13 mouse cellular contexts compared by ENCODE assay signal in genomic region chr11:55069023-55069422, GRCm38 (mm10). TPM values are rescaled to one million over a fixed set of nuclear protein-coding genes. Genes with fewer than 3 reads are reported as not detected.
DNase-seq lines count a peak whose midpoint lies in the region; ATAC-seq and TF ChIP-seq lines count a peak whose summit lies in the region.
"Had no signal": no experiment of that assay in that cellular context is flagged by ENCODE, and none has a peak within 500 bp of the region (broad histone marks: within the 10 kb centered on the region; RNA-seq: fewer than 3 reads in every experiment).

No protein-coding gene starts in this region.

- intact Hi-C loops in heart, adult 2 months (cut with DNase I) = no loop called here
- intact Hi-C loops in left cerebral cortex, postnatal 25 days (cut with DNase I) = no loop called here

- DNase-seq in heart, adult 2 months = peak in 1 of 2 experiments; percentile 29
- DNase-seq in heart, adult 11 months = no peak
- no peak for DNase-seq in stomach, postnatal 0 days (ENCODE audit: low spot score)
- no peak for DNase-seq in testis, postnatal 10 days (ENCODE audit: low spot score)
- DNase-seq in left cerebral cortex, postnatal 25 days (ENCODE audit: low spot score in 2 of 2) = no peak
- DNase-seq in ovary, adult 18-20 months (ENCODE audit: low spot score) = no peak
- DNase-seq: gastrocnemius, postnatal 10 days; liver, embryonic 13.5 days had no signal

- no peak overlapping the region for H3K4me2 ChIP-seq in stomach, embryonic 16.5 days (ENCODE audit: low read depth, low read length)
- H3K4me2 ChIP-seq in stomach, postnatal 0 days (replicated peaks; ENCODE audit: low read depth) = no peak overlapping the region
- H3K4me2 ChIP-seq in heart, embryonic 13.5 days = no peak overlapping the region
- H3K4me2 ChIP-seq: embryonic facial prominence, embryonic 13.5 days; intestine, embryonic 15.5 days; liver, embryonic 13.5 days had no signal

- no peaks in the 10 kb centered on the region for H3K4me1 ChIP-seq in heart, adult 2 months (ENCODE audit: control insufficient read depth, insufficient read depth, low read length)
- no peaks in the 10 kb centered on the region for H3K4me1 ChIP-seq in stomach, embryonic 16.5 days (ENCODE audit: control insufficient read depth, insufficient read depth, low read length)
- no peaks in the 10 kb centered on the region for H3K4me1 ChIP-seq in stomach, postnatal 0 days (replicated peaks; ENCODE audit: control insufficient read depth, insufficient read depth)
- peaks cover 26% of the 10 kb centered on the region for H3K4me1 ChIP-seq in heart, embryonic 13.5 days
- H3K4me1 ChIP-seq: embryonic facial prominence, embryonic 13.5 days; liver, embryonic 13.5 days had no signal

- no peak overlapping the region for H3K4me3 ChIP-seq in heart, adult 2 months
- no peak overlapping the region for H3K4me3 ChIP-seq in stomach, embryonic 16.5 days (replicated peaks; ENCODE audit: low read length)
- H3K4me3 ChIP-seq in stomach, postnatal 0 days (ENCODE audit: low read depth, low read length) = no peak overlapping the region
- no peak overlapping the region for H3K4me3 ChIP-seq in heart, embryonic 13.5 days
- H3K4me3 ChIP-seq: embryonic facial prominence, embryonic 13.5 days; intestine, embryonic 15.5 days; liver, embryonic 13.5 days had no signal

- H3K9me3 ChIP-seq in stomach, embryonic 16.5 days (replicated peaks; ENCODE audit: control insufficient read depth, low read length) = no peaks in the 10 kb centered on the region
- H3K9me3 ChIP-seq in stomach, postnatal 0 days (ENCODE audit: control insufficient read depth, low read length) = no peaks in the 10 kb centered on the region
- H3K9me3 ChIP-seq in heart, embryonic 13.5 days = no peaks in the 10 kb centered on the region
- H3K9me3 ChIP-seq: embryonic facial prominence, embryonic 13.5 days; intestine, embryonic 15.5 days; liver, embryonic 13.5 days had no signal

- no peak overlapping the region for H3K27ac ChIP-seq in heart, adult 2 months
- H3K27ac ChIP-seq in stomach, embryonic 16.5 days (ENCODE audit: low read length) = no peak overlapping the region
- H3K27ac ChIP-seq in stomach, postnatal 0 days (replicated peaks) = no peak overlapping the region
- peak overlapping the region; percentile 81 for H3K27ac ChIP-seq in heart, embryonic 13.5 days (replicated peaks)
- H3K27ac ChIP-seq: embryonic facial prominence, embryonic 13.5 days; intestine, embryonic 15.5 days; liver, embryonic 13.5 days had no signal

- WGBS in heart, adult 2 months = 35% methylated on average over 2 of the region's 2 CpGs
- WGBS in stomach, embryonic 16.5 days = 41% methylated on average over 2 of the region's 2 CpGs
- 40% methylated on average over 2 of the region's 2 CpGs for WGBS in stomach, postnatal 0 days
- 14% methylated on average over 2 of the region's 2 CpGs for WGBS in heart, embryonic 13.5 days

- no peak overlapping the region for H3K9ac ChIP-seq in heart, adult 2 months (ENCODE audit: low read depth, low read length)
- H3K9ac ChIP-seq in stomach, embryonic 16.5 days (ENCODE audit: low read length) = no peak overlapping the region
- no peak overlapping the region for H3K9ac ChIP-seq in stomach, postnatal 0 days (ENCODE audit: low read length)
- H3K9ac ChIP-seq in heart, embryonic 13.5 days = peak overlapping the region; percentile 44; the same call in 1 of the 2 replicates
- H3K9ac ChIP-seq: embryonic facial prominence, embryonic 13.5 days; intestine, embryonic 15.5 days; liver, embryonic 13.5 days had no signal

- no peak for TF ChIP-seq POLR2A in heart, adult 2 months (IDR thresholded peaks at IDR 0.05; ENCODE audit: insufficient read depth, low read depth, low read length)

- no peaks in the 10 kb centered on the region for H3K79me2 ChIP-seq in heart, adult 2 months (replicated peaks; ENCODE audit: control insufficient read depth, insufficient read depth, low read length)

- peak; percentile 69; the same call in 1 of the 2 replicates for ATAC-seq in stomach, embryonic 16.5 days (ENCODE audit: insufficient read depth, low FRiP score)
- no peak for ATAC-seq in stomach, postnatal 0 days (ENCODE audit: low FRiP score, low TSS enrichment)
- ATAC-seq in heart, embryonic 13.5 days (ENCODE audit: extremely low read depth, insufficient number of reproducible peaks, low FRiP score, low TSS enrichment) = no peak
- ATAC-seq: intestine, embryonic 15.5 days had no signal

- no peaks in the 10 kb centered on the region; the same call in 1 of the 2 replicates for H3K36me3 ChIP-seq in heart, adult 2 months (ENCODE audit: control insufficient read depth, insufficient read depth, low read length)
- no peaks in the 10 kb centered on the region for H3K36me3 ChIP-seq in stomach, embryonic 16.5 days (ENCODE audit: control insufficient read depth, insufficient read depth, low read length)
- H3K36me3 ChIP-seq in stomach, postnatal 0 days (ENCODE audit: control insufficient read depth, insufficient read depth, low read length) = no peaks in the 10 kb centered on the region
- no peaks in the 10 kb centered on the region for H3K36me3 ChIP-seq in heart, embryonic 13.5 days
- H3K36me3 ChIP-seq: embryonic facial prominence, embryonic 13.5 days; intestine, embryonic 15.5 days; liver, embryonic 13.5 days had no signal

- H3K27me3 ChIP-seq in heart, adult 2 months (ENCODE audit: control insufficient read depth, insufficient read depth, low read length) = no peaks in the 10 kb centered on the region
- no peaks in the 10 kb centered on the region for H3K27me3 ChIP-seq in stomach, embryonic 16.5 days (ENCODE audit: control insufficient read depth, insufficient read depth, low read length)
- H3K27me3 ChIP-seq in stomach, postnatal 0 days (ENCODE audit: control insufficient read depth, insufficient read depth, low read length) = no peaks in the 10 kb centered on the region
- H3K27me3 ChIP-seq in heart, embryonic 13.5 days (replicated peaks) = no peaks in the 10 kb centered on the region
- H3K27me3 ChIP-seq: embryonic facial prominence, embryonic 13.5 days; intestine, embryonic 15.5 days; liver, embryonic 13.5 days had no signal

- TF ChIP-seq EP300 in heart, adult 2 months (IDR thresholded peaks at IDR 0.05; ENCODE audit: insufficient read depth, low read depth, low read length) = peak; percentile 65; the same call in 1 of the 2 replicates
- TF ChIP-seq EP300 in stomach, postnatal 0 days (optimal IDR thresholded peaks at IDR 0.05) = no peak

- no peak for TF ChIP-seq CTCF in heart, adult 2 months (IDR thresholded peaks at IDR 0.05)
- TF ChIP-seq CTCF in stomach, postnatal 0 days (IDR thresholded peaks at IDR 0.05; ENCODE audit: low read depth) = no peak

RNA-seq across cellular contexts. Expression of gene Ccdc69, which starts 8.9 kb away (rescaled TPM):
- 1 to 10 TPM; 6.5 to 9.7 TPM for total RNA-seq in heart, adult 2 months (2021)
- 9.2 and 24.8 TPM in 2 replicates for polyA plus RNA-seq in heart, adult 2 months (2012; rRNA removed)
- 3.5 and 3.7 TPM in 2 replicates for polyA plus RNA-seq in stomach, embryonic 16.5 days (2015; fragmentation: Nextera tagmentation; extraction: Ambion mirVana)
- polyA plus RNA-seq in stomach, postnatal 0 days (2015; fragmentation: Nextera tagmentation; extraction: Ambion mirVana) = 5.1 and 5.4 TPM in 2 replicates
- 18.8 and 20.8 TPM in 2 replicates for polyA plus RNA-seq in heart, embryonic 13.5 days (2015; fragmentation: Nextera tagmentation; extraction: Ambion mirVana)
- total RNA-seq in left cerebral cortex, postnatal 25 days (2021) = under 1 TPM; 0.32 to 0.37 TPM
- total RNA-seq: layer of hippocampus, postnatal 14 days had no signal

RNA-seq across cellular contexts. Expression of gene Gm2a, which starts 28.9 kb away (rescaled TPM):
- total RNA-seq in heart, adult 2 months (2021) = 10 to 100 TPM; 10.3 to 10.8 TPM
- 18.6 and 19.8 TPM in 2 replicates for polyA plus RNA-seq in heart, adult 2 months (2012; rRNA removed)
- polyA plus RNA-seq in stomach, embryonic 16.5 days (2015; fragmentation: Nextera tagmentation; extraction: Ambion mirVana) = 26.5 and 28.8 TPM in 2 replicates
- polyA plus RNA-seq in stomach, postnatal 0 days (2015; fragmentation: Nextera tagmentation; extraction: Ambion mirVana) = 84.3 and 89.3 TPM in 2 replicates
- polyA plus RNA-seq in heart, embryonic 13.5 days (2015; fragmentation: Nextera tagmentation; extraction: Ambion mirVana) = 42.2 and 45.3 TPM in 2 replicates
- total RNA-seq in left cerebral cortex, postnatal 25 days (2021) = 10 to 100 TPM; 38.4 to 41.4 TPM

RNA-seq across cellular contexts. Expression of gene Anxa6, which starts 35.8 kb away (rescaled TPM):
- total RNA-seq in heart, adult 2 months (2021) = 100 to 1,000 TPM; 205 to 213 TPM
- polyA plus RNA-seq in heart, adult 2 months (2012; rRNA removed) = 136 and 193 TPM in 2 replicates
- polyA plus RNA-seq in stomach, embryonic 16.5 days (2015; fragmentation: Nextera tagmentation; extraction: Ambion mirVana) = 364 and 365 TPM in 2 replicates
- polyA plus RNA-seq in stomach, postnatal 0 days (2015; fragmentation: Nextera tagmentation; extraction: Ambion mirVana) = 140 and 141 TPM in 2 replicates
- 315 and 354 TPM in 2 replicates for polyA plus RNA-seq in heart, embryonic 13.5 days (2015; fragmentation: Nextera tagmentation; extraction: Ambion mirVana)
- total RNA-seq in left cerebral cortex, postnatal 25 days (2021) = 10 to 100 TPM; 81.1 to 89.5 TPM
